Mouse (Mus musculus): ENCODE data around the gene Nupl2. TPM values are rescaled to one million over a fixed set of nuclear protein-coding genes. Genes with fewer than 3 reads are reported as not detected.

Gene Nupl2
- 15.8 and 18.0 TPM in 2 replicates for polyA plus RNA-seq (2014; fragmentation: Nextera tagmentation; extraction: Ambion mirVana)

- peak within 1 kb of the TSS; percentile 83 for H3K9ac ChIP-seq (replicated peaks; ENCODE audit: low read depth, low read length)
- peak within 1 kb of the TSS; percentile 77 for H3K4me3 ChIP-seq (ENCODE audit: low read depth, low read length)
- peaks cover 3% of the 10 kb centered on the region for H3K36me3 ChIP-seq (ENCODE audit: control insufficient read depth, insufficient read depth, low read length)
- no peaks in the 10 kb centered on the region for H3K27me3 ChIP-seq (ENCODE audit: control insufficient read depth, insufficient read depth, low read length)
- WGBS = under 1% methylated on average over 52 of the region's 52 CpGs
- H3K4me2 ChIP-seq (replicated peaks; ENCODE audit: low read depth, low read length) = peak within 1 kb of the TSS; percentile 52
- no peaks in the 10 kb centered on the region for H3K9me3 ChIP-seq (ENCODE audit: control insufficient read depth, low read depth, low read length)
- H3K4me1 ChIP-seq (ENCODE audit: control insufficient read depth, insufficient read depth, low read length) = no peaks in the 10 kb centered on the region
- ATAC-seq (ENCODE audit: insufficient number of reproducible peaks, insufficient read depth, low FRiP score, low read depth) = peak; percentile 99
- peak within 1 kb of the TSS; percentile 61 for H3K27ac ChIP-seq (ENCODE audit: low read length)
These were observed at the start of gene Nupl2 for GRCm38 (mm10) chr5:24164789-24165445. Gene Nupl2, plus strand, starts transcription at chr5:24164963.

- no peak for ATAC-seq (ENCODE audit: insufficient number of reproducible peaks, insufficient read depth, low FRiP score, low read depth)
- Histone ChIP-seq H3K4me1 (ENCODE audit: control insufficient read depth, insufficient read depth, low read length) (no peaks in the 10 kb centered on the region), H3K9me3 (ENCODE audit: control insufficient read depth, low read depth, low read length) (no peaks in the 10 kb centered on the region), H3K27me3 (ENCODE audit: control insufficient read depth, insufficient read depth, low read length) (no peaks in the 10 kb centered on the region), H3K9ac (replicated peaks; ENCODE audit: low read depth, low read length) (no peak overlapping the region), H3K4me2 (replicated peaks; ENCODE audit: low read depth, low read length) (no peak overlapping the region), H3K4me3 (ENCODE audit: low read depth, low read length) (no peak overlapping the region), H3K36me3 (ENCODE audit: control insufficient read depth, insufficient read depth, low read length) (no peaks in the 10 kb centered on the region), H3K27ac (ENCODE audit: low read length) (no peak overlapping the region)
- WGBS = 97% methylated on average over 2 of the region's 2 CpGs
These were observed 42.5 kb upstream of the Nupl2 start for GRCm38 (mm10) chr5:24122221-24122620.

- H3K4me1 ChIP-seq (ENCODE audit: control insufficient read depth, insufficient read depth, low read length) = no peaks in the 10 kb centered on the region
- H3K4me2 ChIP-seq (replicated peaks; ENCODE audit: low read depth, low read length) = no peak overlapping the region
- no peaks in the 10 kb centered on the region for H3K36me3 ChIP-seq (ENCODE audit: control insufficient read depth, insufficient read depth, low read length)
- H3K27ac ChIP-seq (ENCODE audit: low read length) = no peak overlapping the region
- no peak for ATAC-seq (ENCODE audit: insufficient number of reproducible peaks, insufficient read depth, low FRiP score, low read depth)
- H3K27me3 ChIP-seq (ENCODE audit: control insufficient read depth, insufficient read depth, low read length) = no peaks in the 10 kb centered on the region
- no peak overlapping the region for H3K4me3 ChIP-seq (ENCODE audit: low read depth, low read length)
- H3K9me3 ChIP-seq (ENCODE audit: control insufficient read depth, low read depth, low read length) = no peaks in the 10 kb centered on the region
- 88% methylated on average over 1 of the region's 1 CpGs for WGBS
- no peak overlapping the region for H3K9ac ChIP-seq (replicated peaks; ENCODE audit: low read depth, low read length)
These were observed 40.6 kb upstream of the Nupl2 start for GRCm38 (mm10) chr5:24124175-24124574.

DNA sequence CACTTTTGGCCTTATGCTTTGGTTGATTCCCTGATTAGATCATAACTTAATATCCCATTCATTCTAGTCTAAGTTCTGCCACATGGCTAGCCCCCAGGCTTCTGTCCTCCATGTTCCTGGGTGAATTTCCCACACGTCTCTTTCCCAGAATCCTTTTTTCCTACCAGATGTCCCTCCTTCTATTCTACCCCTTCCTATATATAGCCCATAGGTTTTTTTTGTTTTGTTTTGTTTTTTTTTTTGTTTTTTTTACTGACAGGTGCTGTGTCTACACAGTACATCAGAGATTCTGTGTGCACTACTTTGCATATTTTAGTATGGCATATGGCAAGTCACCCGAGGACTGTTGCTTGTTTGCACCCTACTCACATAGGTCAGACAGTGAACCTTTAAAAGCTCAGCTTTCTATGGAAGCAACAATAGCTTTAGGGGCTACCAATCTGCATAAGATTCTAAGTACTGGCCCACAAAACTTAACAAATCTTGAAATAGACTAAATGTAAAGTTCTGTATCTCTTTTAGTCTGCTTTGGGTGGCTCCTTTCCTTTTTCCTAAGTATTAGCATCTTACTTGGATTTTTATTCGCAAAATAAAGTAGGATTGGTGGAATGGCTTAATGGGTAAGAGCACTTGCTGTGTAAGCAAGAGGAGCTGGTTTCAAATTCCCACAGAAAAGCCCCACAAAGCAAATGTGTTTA lies 40.0 kb upstream of the Nupl2 start:
- WGBS = 76% methylated on average over 3 of the region's 3 CpGs
- no peak for ATAC-seq (ENCODE audit: insufficient number of reproducible peaks, insufficient read depth, low FRiP score, low read depth)
- Histone ChIP-seq H3K4me2 (replicated peaks; ENCODE audit: low read depth, low read length) (no peak overlapping the region), H3K9ac (replicated peaks; ENCODE audit: low read depth, low read length) (no peak overlapping the region), H3K36me3 (ENCODE audit: control insufficient read depth, insufficient read depth, low read length) (no peaks in the 10 kb centered on the region), H3K27ac (ENCODE audit: low read length) (no peak overlapping the region), H3K4me1 (ENCODE audit: control insufficient read depth, insufficient read depth, low read length) (no peaks in the 10 kb centered on the region), H3K27me3 (ENCODE audit: control insufficient read depth, insufficient read depth, low read length) (no peaks in the 10 kb centered on the region), H3K9me3 (ENCODE audit: control insufficient read depth, low read depth, low read length) (no peaks in the 10 kb centered on the region), H3K4me3 (ENCODE audit: low read depth, low read length) (no peak overlapping the region)

GRCm38 (mm10) chr5:24125910-24126636 lies 38.7 kb upstream of the Nupl2 start:
- ATAC-seq (ENCODE audit: insufficient number of reproducible peaks, insufficient read depth, low FRiP score, low read depth) = no peak
- Histone ChIP-seq H3K27me3 (ENCODE audit: control insufficient read depth, insufficient read depth, low read length) (no peaks in the 10 kb centered on the region), H3K9ac (replicated peaks; ENCODE audit: low read depth, low read length) (no peak overlapping the region), H3K4me3 (ENCODE audit: low read depth, low read length) (no peak overlapping the region), H3K4me2 (replicated peaks; ENCODE audit: low read depth, low read length) (no peak overlapping the region), H3K9me3 (ENCODE audit: control insufficient read depth, low read depth, low read length) (no peaks in the 10 kb centered on the region), H3K36me3 (ENCODE audit: control insufficient read depth, insufficient read depth, low read length) (no peaks in the 10 kb centered on the region), H3K4me1 (ENCODE audit: control insufficient read depth, insufficient read depth, low read length) (no peaks in the 10 kb centered on the region), H3K27ac (ENCODE audit: low read length) (no peak overlapping the region)
- WGBS = 86% methylated on average over 1 of the region's 1 CpGs

DNA sequence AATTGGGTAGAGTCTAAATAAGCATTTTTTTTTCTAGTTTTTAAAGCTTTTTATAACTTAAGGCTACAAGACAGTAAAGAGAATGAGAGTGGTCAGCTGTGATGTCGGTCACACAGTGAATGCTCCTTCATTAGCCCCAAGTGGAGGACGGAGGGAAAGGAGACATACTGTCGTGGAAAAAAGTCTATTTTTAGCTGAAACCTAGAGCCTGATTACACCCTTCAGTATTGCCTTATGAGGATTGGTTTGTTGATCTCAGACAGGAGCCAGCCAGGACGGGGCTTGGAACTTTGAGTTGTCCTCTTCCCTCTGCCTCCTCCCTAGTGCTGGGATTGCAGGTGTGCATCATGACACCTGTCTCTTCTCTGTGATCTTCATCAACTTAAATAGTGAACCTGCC lies 37.8 kb upstream of the Nupl2 start:
- Histone ChIP-seq H3K4me1 (ENCODE audit: control insufficient read depth, insufficient read depth, low read length) (no peaks in the 10 kb centered on the region), H3K4me2 (replicated peaks; ENCODE audit: low read depth, low read length) (no peak overlapping the region), H3K36me3 (ENCODE audit: control insufficient read depth, insufficient read depth, low read length) (no peaks in the 10 kb centered on the region), H3K4me3 (ENCODE audit: low read depth, low read length) (no peak overlapping the region), H3K27me3 (ENCODE audit: control insufficient read depth, insufficient read depth, low read length) (no peaks in the 10 kb centered on the region), H3K9me3 (ENCODE audit: control insufficient read depth, low read depth, low read length) (no peaks in the 10 kb centered on the region), H3K9ac (replicated peaks; ENCODE audit: low read depth, low read length) (no peak overlapping the region), H3K27ac (ENCODE audit: low read length) (no peak overlapping the region)
- WGBS = 73% methylated on average over 4 of the region's 4 CpGs
- ATAC-seq (ENCODE audit: insufficient number of reproducible peaks, insufficient read depth, low FRiP score, low read depth) = no peak

DNA sequence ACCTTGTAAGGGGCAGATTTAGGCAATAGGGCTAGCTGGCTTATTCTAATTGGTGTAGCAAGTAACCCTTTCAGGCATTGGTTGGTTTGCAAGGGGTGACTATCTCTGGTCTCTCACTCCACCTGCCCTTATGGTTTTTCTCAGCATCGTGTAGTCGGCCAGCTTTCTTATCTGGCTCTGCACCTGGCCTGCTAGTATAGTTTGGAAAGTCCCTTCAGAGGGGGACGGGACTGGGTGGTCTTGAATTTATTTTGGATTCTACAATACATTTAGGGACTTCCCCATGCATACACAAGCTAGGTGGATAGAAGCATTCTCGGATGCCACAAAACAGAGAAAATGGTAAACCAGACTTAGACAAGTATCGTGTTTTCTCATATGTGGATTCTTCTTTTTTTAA lies 17.8 kb upstream of the Nupl2 start:
- 90% methylated on average over 5 of the region's 5 CpGs for WGBS
- Histone ChIP-seq H3K4me2 (replicated peaks; ENCODE audit: low read depth, low read length) (no peak overlapping the region), H3K27me3 (ENCODE audit: control insufficient read depth, insufficient read depth, low read length) (no peaks in the 10 kb centered on the region), H3K27ac (ENCODE audit: low read length) (no peak overlapping the region), H3K4me1 (ENCODE audit: control insufficient read depth, insufficient read depth, low read length) (no peaks in the 10 kb centered on the region), H3K36me3 (ENCODE audit: control insufficient read depth, insufficient read depth, low read length) (peaks cover 42% of the 10 kb centered on the region), H3K4me3 (ENCODE audit: low read depth, low read length) (no peak overlapping the region), H3K9me3 (ENCODE audit: control insufficient read depth, low read depth, low read length) (no peaks in the 10 kb centered on the region), H3K9ac (replicated peaks; ENCODE audit: low read depth, low read length) (no peak overlapping the region)
- ATAC-seq (ENCODE audit: insufficient number of reproducible peaks, insufficient read depth, low FRiP score, low read depth) = no peak

GRCm38 (mm10) chr5:24152199-24152598 lies 12.6 kb upstream of the Nupl2 start:
- Histone ChIP-seq H3K4me1 (ENCODE audit: control insufficient read depth, insufficient read depth, low read length) (no peaks in the 10 kb centered on the region), H3K9ac (replicated peaks; ENCODE audit: low read depth, low read length) (no peak overlapping the region), H3K4me3 (ENCODE audit: low read depth, low read length) (no peak overlapping the region), H3K9me3 (ENCODE audit: control insufficient read depth, low read depth, low read length) (no peaks in the 10 kb centered on the region), H3K4me2 (replicated peaks; ENCODE audit: low read depth, low read length) (no peak overlapping the region), H3K27me3 (ENCODE audit: control insufficient read depth, insufficient read depth, low read length) (no peaks in the 10 kb centered on the region), H3K27ac (ENCODE audit: low read length) (no peak overlapping the region), H3K36me3 (ENCODE audit: control insufficient read depth, insufficient read depth, low read length) (peaks cover 18% of the 10 kb centered on the region; the same call in 1 of the 2 replicates)
- ATAC-seq (ENCODE audit: insufficient number of reproducible peaks, insufficient read depth, low FRiP score, low read depth) = no peak
